Mouse (Mus musculus): Measurements from ENCODE around the gene Ap1s2. TPM values are rescaled to one million over a fixed set of nuclear protein-coding genes. Genes with fewer than 3 reads are reported as not detected.

Gene Ap1s2
- 10.0 and 10.4 TPM in 2 replicates for polyA plus RNA-seq (2015; fragmentation: Nextera tagmentation; extraction: Ambion mirVana)

DNA sequence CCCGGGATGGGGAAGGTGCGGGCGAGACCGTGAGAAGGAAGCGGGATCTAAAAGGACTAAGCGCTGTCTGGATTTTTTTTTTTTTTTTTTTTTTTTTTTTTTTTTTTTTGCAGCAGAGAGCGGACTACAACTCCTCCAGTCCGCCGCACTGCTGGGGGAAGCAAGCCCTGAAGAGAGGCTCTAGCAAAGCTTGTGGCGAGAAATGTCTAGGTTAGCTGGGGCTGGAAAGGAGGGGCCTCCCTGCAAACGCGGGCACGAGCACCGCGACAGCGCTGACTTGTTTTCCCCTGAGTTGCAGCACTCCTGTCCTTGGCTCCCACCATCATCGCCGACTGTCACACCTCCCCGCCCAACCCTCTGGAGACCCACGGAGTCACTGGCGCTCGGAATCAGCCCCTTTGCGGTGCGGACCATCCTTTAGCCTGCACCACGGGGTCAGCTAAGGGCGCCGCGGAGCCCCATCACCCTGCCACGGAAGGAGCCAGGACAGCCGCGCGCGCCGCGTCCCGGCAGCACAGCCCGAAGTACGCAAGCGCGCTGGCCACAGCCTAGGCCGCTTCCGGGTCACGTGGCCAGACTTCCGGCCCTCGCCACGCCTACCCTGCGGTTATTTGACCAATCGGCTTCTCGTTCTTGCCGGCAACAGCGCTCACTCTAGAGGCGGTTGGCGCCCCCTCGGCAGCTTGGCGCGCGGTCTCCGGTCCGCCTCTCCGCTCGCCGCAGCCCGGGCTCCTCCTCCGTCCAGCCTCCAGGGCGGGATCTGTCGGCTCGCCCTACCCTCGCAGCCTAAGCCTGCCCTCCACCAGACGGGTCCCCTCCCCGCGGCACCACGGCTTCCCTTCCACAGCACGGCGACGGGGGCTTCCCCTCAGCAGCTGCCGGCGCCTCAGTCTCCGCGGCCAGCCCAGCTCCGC is at the start of gene Ap1s2:
TSS of gene Ap1s2 (plus strand) at position 681 of the 914 bp plus-strand sequence.
- H3K36me3 ChIP-seq (ENCODE audit: control insufficient read depth, insufficient read depth), result no peaks in the 10 kb centered on the region
- peak within 1 kb of the TSS; percentile 66; the same call in 1 of the 2 replicates for H3K27ac ChIP-seq (ENCODE audit: low read depth, low read length)
- H3K9me3 ChIP-seq (ENCODE audit: control insufficient read depth), result no peaks in the 10 kb centered on the region
- TF ChIP-seq CTCF (IDR thresholded peaks at IDR 0.05; ENCODE audit: low read depth), result peak; percentile 61
- peak within 1 kb of the TSS; percentile 53 for H3K9ac ChIP-seq (ENCODE audit: low read depth, low read length)
- 0 out of 2 replicates have a peak, but pooled peaks cover 8% of the 10 kb centered on the region for H3K27me3 ChIP-seq (replicated peaks; ENCODE audit: control insufficient read depth, insufficient read depth, low read length)
- H3K4me1 ChIP-seq (replicated peaks; ENCODE audit: control insufficient read depth, insufficient read depth, low read length), result no peaks in the 10 kb centered on the region
- WGBS, result 20% methylated on average over 79 of the region's 80 CpGs
- ATAC-seq, result peak; percentile 99
- H3K4me2 ChIP-seq (replicated peaks; ENCODE audit: low read depth), result peak within 1 kb of the TSS; percentile 76
- peak within 1 kb of the TSS; percentile 61 for H3K4me3 ChIP-seq (ENCODE audit: low read depth, low read length)

DNA sequence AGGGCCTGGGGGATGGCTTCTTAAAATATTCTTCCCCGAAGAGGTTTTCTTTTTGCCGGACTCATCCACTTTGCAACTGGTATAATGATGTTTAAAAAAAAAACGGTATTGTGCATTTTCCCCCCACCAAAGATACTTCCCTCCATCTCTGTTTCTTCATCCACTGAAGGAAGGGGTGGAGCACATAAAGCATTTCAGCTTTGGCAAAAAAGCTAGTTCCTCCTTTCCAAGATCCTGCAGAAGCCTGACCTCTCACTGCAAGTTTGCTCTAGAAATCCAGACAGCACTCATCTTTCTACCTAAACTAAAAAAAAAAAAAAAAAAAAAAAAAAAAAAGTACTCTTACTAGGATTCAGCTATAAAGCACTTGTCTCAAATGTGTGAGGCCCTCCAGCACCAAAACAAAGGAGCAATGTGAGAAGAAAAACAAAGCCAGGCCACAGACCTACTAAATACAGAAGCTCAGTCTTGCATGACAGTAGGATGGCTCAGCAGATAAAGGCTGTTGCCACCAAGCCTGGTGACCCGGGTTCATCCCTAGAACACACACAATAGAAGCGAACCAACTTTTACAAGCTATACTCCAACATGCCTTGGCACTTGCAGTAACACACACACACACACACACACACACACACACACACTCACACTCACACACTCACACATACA is 41.0 kb upstream of the Ap1s2 start:
- Histone ChIP-seq H3K36me3 (ENCODE audit: control insufficient read depth, insufficient read depth) (no peaks in the 10 kb centered on the region), H3K9ac (ENCODE audit: low read depth, low read length) (no peak overlapping the region), H3K4me3 (ENCODE audit: low read depth, low read length) (no peak overlapping the region), H3K4me1 (replicated peaks; ENCODE audit: control insufficient read depth, insufficient read depth, low read length) (no peaks in the 10 kb centered on the region), H3K27me3 (replicated peaks; ENCODE audit: control insufficient read depth, insufficient read depth, low read length) (no peaks in the 10 kb centered on the region), H3K9me3 (ENCODE audit: control insufficient read depth) (no peaks in the 10 kb centered on the region), H3K27ac (ENCODE audit: low read depth, low read length) (no peak overlapping the region), H3K4me2 (replicated peaks; ENCODE audit: low read depth) (no peak overlapping the region)
- ATAC-seq, result no peak
- WGBS, result 70% methylated on average over 5 of the region's 5 CpGs
- no peak for TF ChIP-seq CTCF (IDR thresholded peaks at IDR 0.05; ENCODE audit: low read depth)

DNA sequence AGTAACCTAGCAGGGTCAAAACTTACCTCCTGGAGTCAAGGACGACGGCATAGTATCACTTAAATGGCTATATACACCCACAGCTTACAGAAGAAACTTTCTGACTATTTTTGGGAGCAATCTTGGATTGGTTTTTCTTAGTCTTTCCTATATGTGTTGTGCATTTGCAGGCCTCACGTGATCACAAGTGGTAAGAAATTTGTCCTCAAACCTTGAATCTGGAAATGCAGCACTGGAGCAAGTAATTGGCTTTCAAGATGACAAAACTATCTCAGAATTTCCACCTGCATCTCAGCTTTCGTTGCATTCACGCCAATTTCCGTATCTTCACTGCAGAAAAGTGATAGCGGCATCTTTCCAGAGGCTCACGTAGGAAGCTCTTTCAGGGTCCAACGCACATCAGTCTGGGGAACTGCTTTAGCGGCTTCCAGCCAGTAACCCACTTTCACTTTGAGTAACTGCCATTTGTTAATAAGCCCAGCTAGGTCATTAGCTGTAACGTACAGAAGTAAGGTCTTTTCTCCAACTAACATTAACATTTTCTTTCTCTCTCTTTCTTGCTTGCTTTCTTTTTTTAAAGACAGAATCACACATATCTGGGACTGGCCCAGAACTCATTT is 40.0 kb upstream of the Ap1s2 start:
- H3K4me2 ChIP-seq (replicated peaks; ENCODE audit: low read depth), result no peak overlapping the region
- H3K36me3 ChIP-seq (ENCODE audit: control insufficient read depth, insufficient read depth), result no peaks in the 10 kb centered on the region
- H3K4me3 ChIP-seq (ENCODE audit: low read depth, low read length), result no peak overlapping the region
- ATAC-seq, result no peak
- H3K4me1 ChIP-seq (replicated peaks; ENCODE audit: control insufficient read depth, insufficient read depth, low read length), result no peaks in the 10 kb centered on the region
- H3K27me3 ChIP-seq (replicated peaks; ENCODE audit: control insufficient read depth, insufficient read depth, low read length), result no peaks in the 10 kb centered on the region
- 76% methylated on average over 11 of the region's 11 CpGs for WGBS
- H3K27ac ChIP-seq (ENCODE audit: low read depth, low read length), result no peak overlapping the region
- no peaks in the 10 kb centered on the region for H3K9me3 ChIP-seq (ENCODE audit: control insufficient read depth)
- no peak for TF ChIP-seq CTCF (IDR thresholded peaks at IDR 0.05; ENCODE audit: low read depth)
- no peak overlapping the region for H3K9ac ChIP-seq (ENCODE audit: low read depth, low read length)

DNA sequence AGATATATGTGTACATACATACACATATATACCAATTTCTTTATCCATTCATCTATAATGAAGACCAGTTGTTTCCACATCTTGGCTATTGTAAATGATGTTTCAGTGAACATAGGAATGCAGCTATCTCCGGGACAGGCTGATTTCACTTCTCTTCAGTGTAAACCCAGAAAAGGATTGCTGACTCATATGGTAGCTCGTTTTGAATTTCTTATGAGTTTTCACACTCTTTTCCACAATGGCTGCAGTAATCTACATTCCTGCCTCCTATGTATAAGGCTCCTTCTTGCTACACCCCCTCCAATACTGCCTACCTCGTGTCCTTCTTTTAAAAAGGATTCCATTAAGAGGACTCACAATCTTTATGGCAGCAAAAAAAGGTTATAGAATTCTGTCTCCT is 32.9 kb upstream of the Ap1s2 start:
- H3K36me3 ChIP-seq (ENCODE audit: control insufficient read depth, insufficient read depth), result no peaks in the 10 kb centered on the region
- H3K9me3 ChIP-seq (ENCODE audit: control insufficient read depth), result no peaks in the 10 kb centered on the region
- no peak overlapping the region for H3K9ac ChIP-seq (ENCODE audit: low read depth, low read length)
- no peak for ATAC-seq
- no peak overlapping the region for H3K4me2 ChIP-seq (replicated peaks; ENCODE audit: low read depth)
- H3K4me1 ChIP-seq (replicated peaks; ENCODE audit: control insufficient read depth, insufficient read depth, low read length), result no peaks in the 10 kb centered on the region
- WGBS, result 80% methylated on average over 3 of the region's 3 CpGs
- TF ChIP-seq CTCF (IDR thresholded peaks at IDR 0.05; ENCODE audit: low read depth), result no peak
- H3K27me3 ChIP-seq (replicated peaks; ENCODE audit: control insufficient read depth, insufficient read depth, low read length), result no peaks in the 10 kb centered on the region
- no peak overlapping the region for H3K27ac ChIP-seq (ENCODE audit: low read depth, low read length)
- H3K4me3 ChIP-seq (ENCODE audit: low read depth, low read length), result no peak overlapping the region

DNA sequence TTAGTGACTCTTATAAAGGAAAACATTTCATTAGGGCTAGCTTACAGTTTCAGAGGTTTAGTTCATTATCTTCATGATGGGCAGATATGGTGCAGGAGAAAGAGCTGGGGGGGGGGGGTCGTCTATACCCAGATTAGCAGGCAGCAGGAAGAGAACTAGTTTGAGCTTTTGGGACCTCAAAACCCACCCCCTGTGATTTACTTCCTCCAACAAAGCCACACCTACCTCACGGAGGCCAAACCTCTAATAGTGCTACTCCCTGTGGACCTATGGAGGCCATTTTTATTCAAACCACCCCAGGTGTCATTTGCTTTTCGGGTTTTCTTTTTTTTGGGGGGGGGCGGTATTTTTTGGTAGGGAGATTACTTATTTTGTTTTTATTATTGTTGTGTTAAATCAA is 32.2 kb upstream of the Ap1s2 start:
- H3K9ac ChIP-seq (ENCODE audit: low read depth, low read length), result no peak overlapping the region
- WGBS, result 63% methylated on average over 4 of the region's 4 CpGs

DNA sequence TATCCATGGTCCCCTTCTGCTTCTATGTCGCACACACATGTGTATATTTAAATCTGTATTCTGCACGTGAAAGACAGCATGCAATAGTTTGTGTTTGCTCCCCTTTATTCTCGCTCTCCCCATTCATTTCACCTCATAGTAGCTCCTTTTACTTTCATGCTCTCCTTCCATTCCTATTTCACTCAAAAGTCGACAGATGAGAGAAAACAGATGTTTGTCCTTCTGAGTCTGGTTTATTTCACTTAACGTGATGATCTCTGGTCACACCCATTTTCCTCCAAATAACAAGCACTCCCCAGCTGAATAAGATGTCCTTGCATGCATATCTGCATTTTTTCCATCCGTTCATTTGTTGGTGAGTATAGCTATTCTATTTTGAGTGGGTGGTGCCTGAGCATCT is 29.8 kb upstream of the Ap1s2 start:
- TF ChIP-seq CTCF (IDR thresholded peaks at IDR 0.05; ENCODE audit: low read depth), result no peak
- no peak for ATAC-seq

More for the DNA sequence above, 32.2 kb upstream of the Ap1s2 start:
- Histone ChIP-seq H3K4me2 (replicated peaks; ENCODE audit: low read depth) (no peak overlapping the region), H3K27ac (ENCODE audit: low read depth, low read length) (no peak overlapping the region), H3K27me3 (replicated peaks; ENCODE audit: control insufficient read depth, insufficient read depth, low read length) (no peaks in the 10 kb centered on the region), H3K4me1 (replicated peaks; ENCODE audit: control insufficient read depth, insufficient read depth, low read length) (no peaks in the 10 kb centered on the region), H3K9me3 (ENCODE audit: control insufficient read depth) (no peaks in the 10 kb centered on the region), H3K36me3 (ENCODE audit: control insufficient read depth, insufficient read depth) (no peaks in the 10 kb centered on the region), H3K4me3 (ENCODE audit: low read depth, low read length) (no peak overlapping the region)
- TF ChIP-seq CTCF (IDR thresholded peaks at IDR 0.05; ENCODE audit: low read depth), result no peak
- ATAC-seq, result no peak

More for the DNA sequence above, 29.8 kb upstream of the Ap1s2 start:
- Histone ChIP-seq H3K27me3 (replicated peaks; ENCODE audit: control insufficient read depth, insufficient read depth, low read length) (no peaks in the 10 kb centered on the region), H3K4me1 (replicated peaks; ENCODE audit: control insufficient read depth, insufficient read depth, low read length) (no peaks in the 10 kb centered on the region), H3K9ac (ENCODE audit: low read depth, low read length) (no peak overlapping the region), H3K27ac (ENCODE audit: low read depth, low read length) (no peak overlapping the region), H3K4me3 (ENCODE audit: low read depth, low read length) (no peak overlapping the region), H3K9me3 (ENCODE audit: control insufficient read depth) (no peaks in the 10 kb centered on the region), H3K36me3 (ENCODE audit: control insufficient read depth, insufficient read depth) (no peaks in the 10 kb centered on the region), H3K4me2 (replicated peaks; ENCODE audit: low read depth) (no peak overlapping the region)
- WGBS, result 66% methylated on average over 6 of the region's 6 CpGs
